Mouse (Mus musculus) myocyte (in vitro differentiated cells): ENCODE results near the gene Arhgef17.

Experiments used
- CEBPB ChIP-seq: IDR thresholded peaks from 2 replicates; pipeline ENCODE4 v1.6.1; 2011; ENCODE audit warnings: mild to moderate bottlenecking, moderate library complexity; ENCODE audit not compliant: poor library complexity, insufficient read depth, severe bottlenecking
- E2F4 ChIP-seq: IDR thresholded peaks from one replicate; pipeline ENCODE4 v1.6.1; 2011; ENCODE audit warnings: mild to moderate bottlenecking, control low read depth, moderate library complexity; ENCODE audit not compliant: insufficient read depth
- MYOD1 ChIP-seq, 3 experiments: IDR thresholded peaks; one replicate each; pipeline ENCODE4 v1.6.1; 2011; ENCODE audit warnings: control low read depth in 2 of 3, low read depth in 2 of 3, mild to moderate bottlenecking in 2 of 3, moderate library complexity in 1 of 3; ENCODE audit not compliant: insufficient read length in 2 of 3, control insufficient read depth in 1 of 3
- POLR2A ChIP-seq: IDR thresholded peaks from one replicate; pipeline ENCODE4 v1.6.1; 2011; ENCODE audit warnings: low read depth, mild to moderate bottlenecking, control low read depth, moderate library complexity; ENCODE audit not compliant: insufficient read length
- TCF12 ChIP-seq: IDR thresholded peaks from one replicate; pipeline ENCODE4 v1.6.1; 2011; ENCODE audit warnings: mild to moderate bottlenecking, control low read depth; ENCODE audit not compliant: poor library complexity, insufficient read depth, severe bottlenecking
- TCF3 ChIP-seq: IDR thresholded peaks from one replicate; pipeline ENCODE4 v1.6.1; 2011; ENCODE audit warnings: low read depth, control low read depth; ENCODE audit not compliant: insufficient read length
- USF1 ChIP-seq: IDR thresholded peaks from one replicate; pipeline ENCODE4 v1.6.1; 2011; ENCODE audit warnings: low read depth, mild to moderate bottlenecking, control low read depth, moderate library complexity

GRCm38 (mm10) chr7:100871355-100871754 is 60.6 kb downstream of the Arhgef17 start:
- no peak for TF ChIP-seq E2F4
- no peak for TF ChIP-seq TCF12
- no peak for TF ChIP-seq POLR2A
- TF ChIP-seq USF1: no peak
- TF ChIP-seq CEBPB: no peak
- TF ChIP-seq TCF3: no peak
- no peak for TF ChIP-seq MYOD1 (IDR thresholded peaks at IDR 0.05; ENCODE audit: control insufficient read depth in 1 of 3, insufficient read length in 2 of 3, low read depth in 2 of 3)
